Mouse (Mus musculus) stomach, embryonic 16.5 days (tissue): ENCODE measurements around the gene Ctla2b. TPM values are rescaled to one million over a fixed set of nuclear protein-coding genes. Genes with fewer than 3 reads are reported as not detected.
A peak's percentile ranks its signal among the peaks of the same experiment; 100 is the strongest.
"Not testable (repeated sequence)": the region's sequence is repeated elsewhere in the genome, so short reads cannot be mapped to it uniquely, and the experiment has no call there.

ENCODE experiments used
- ATAC-seq: fragments of 200-750 bp; cut with Nextera tagmentation; 2 replicates; pipeline ENCODE4 v1.8.0; 2017; ENCODE audit warnings: moderate number of reproducible peaks, moderate TSS enrichment; ENCODE audit not compliant: insufficient read depth, low FRiP score
- H3K27ac ChIP-seq: fragments of 300-500 bp; sonication (generic); 2 replicates; pipeline ENCODE4 v1.5.1; 2014; ENCODE audit warnings: low read length
- H3K27me3 ChIP-seq: fragments of 300-500 bp; sonication (generic); 2 replicates; pipeline ENCODE4 v1.6.1; 2014; ENCODE audit warnings: low read length, control low read depth, mixed read lengths; ENCODE audit not compliant: control insufficient read depth, insufficient read depth
- H3K36me3 ChIP-seq: fragments of 300-500 bp; sonication (generic); 2 replicates; pipeline ENCODE4 v1.6.1; 2014; ENCODE audit warnings: low read length; ENCODE audit not compliant: control insufficient read depth, insufficient read depth
- H3K4me1 ChIP-seq: fragments of 300-500 bp; sonication (generic); 2 replicates; pipeline ENCODE4 v1.6.1; 2014; ENCODE audit warnings: low read length, control low read depth, mixed read lengths; ENCODE audit not compliant: control insufficient read depth, insufficient read depth
- H3K4me2 ChIP-seq: fragments of 300-500 bp; sonication (generic); 2 replicates; pipeline ENCODE4 v1.6.1; 2014; ENCODE audit warnings: low read depth, low read length, mixed read lengths
- H3K4me3 ChIP-seq: fragments of 300-500 bp; sonication (generic); replicated peaks from 2 replicates; pipeline ENCODE4 v1.5.1; 2014; ENCODE audit warnings: mild to moderate bottlenecking, low read length
- H3K9ac ChIP-seq: fragments of 300-500 bp; sonication (generic); 2 replicates; pipeline ENCODE4 v1.6.1; 2014; ENCODE audit warnings: low read length
- H3K9me3 ChIP-seq: fragments of 300-500 bp; sonication (generic); replicated peaks from 2 replicates; pipeline ENCODE4 v1.6.1; 2016; ENCODE audit warnings: low read length, control low read depth; ENCODE audit not compliant: control insufficient read depth
- WGBS: fragments of 180-500 bp; shearing (Covaris S2); extraction: QIAGEN DNeasy Blood & Tissue Kit; methylation state at CpG from one replicate; pipeline ENCODE4 v1.1.7; 2014; 5-methylcytosine and 5-hydroxymethylcytosine counted together
- polyA plus RNA-seq: library from polyadenylated mRNA; unstranded; fragments of >200 nt; fragmentation: Nextera tagmentation; extraction: Ambion mirVana; gene quantifications from 2 replicates; pipeline ENCODE4 v1.2.1, GENCODE M21; 2015

Gene Ctla2b
- polyA plus RNA-seq: 2.4 and 3.1 TPM in 2 replicates

DNA sequence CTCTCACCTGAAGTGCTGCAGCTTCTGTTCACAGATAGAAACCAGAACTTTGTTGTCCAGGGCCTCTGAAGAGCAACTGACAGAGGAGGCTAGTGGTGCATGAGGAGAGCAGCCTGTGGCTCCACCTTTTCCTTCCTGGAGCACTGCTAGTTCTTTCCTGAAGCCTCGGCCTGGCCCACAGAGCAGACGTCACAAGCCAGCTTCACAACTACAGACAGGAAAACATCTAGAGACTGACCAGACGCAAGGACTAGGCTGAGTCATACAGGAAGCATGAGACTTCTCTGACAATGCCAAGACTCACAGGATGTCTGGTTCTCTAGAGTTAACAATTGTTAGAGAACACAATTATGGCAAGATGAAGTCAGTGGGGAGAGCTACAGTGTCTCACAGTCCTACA lies at the start of gene Ctla2b:
Gene Ctla2b, minus strand, starts transcription at position 120 of the 400 bp plus-strand sequence.
- H3K4me2 ChIP-seq: no peak within 1 kb of the TSS
- H3K27ac ChIP-seq: no peak within 1 kb of the TSS
- peak; percentile 47 for ATAC-seq
- H3K9ac ChIP-seq: no peak within 1 kb of the TSS
- H3K4me3 ChIP-seq: no peak within 1 kb of the TSS
- H3K36me3 ChIP-seq: no peaks in the 10 kb centered on the region
- H3K27me3 ChIP-seq: no peaks in the 10 kb centered on the region
- WGBS: 61% methylated on average over 3 of the region's 3 CpGs
- no peaks in the 10 kb centered on the region for H3K4me1 ChIP-seq
- no peaks in the 10 kb centered on the region for H3K9me3 ChIP-seq

DNA sequence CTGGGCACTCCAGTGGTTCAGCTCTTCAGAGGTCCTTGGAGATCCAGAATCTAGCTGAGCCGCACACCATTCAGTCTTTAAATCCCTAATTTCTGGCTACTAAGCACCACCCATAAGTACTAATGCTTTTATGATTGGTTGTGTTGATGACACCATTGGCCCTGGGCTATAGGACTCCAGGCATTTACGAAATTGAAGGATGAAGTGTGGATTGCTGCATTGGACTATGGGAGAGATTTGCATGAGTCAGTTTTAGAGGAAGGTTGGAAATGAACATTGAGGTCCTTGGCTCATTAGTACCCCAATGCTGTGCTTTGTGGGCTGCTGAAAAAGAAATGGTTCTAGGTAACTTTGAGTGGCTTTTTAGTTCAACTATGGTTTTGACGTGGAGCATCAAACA lies 44.6 kb upstream of the Ctla2b start, which contains the start of gene Tpbpa:
Gene Tpbpa, minus strand, starts transcription at position 101 of the 400 bp plus-strand sequence.
- not testable (repeated sequence) for H3K4me3 ChIP-seq, H3K36me3 ChIP-seq, H3K4me2 ChIP-seq, H3K9me3 ChIP-seq, H3K9ac ChIP-seq, H3K4me1 ChIP-seq, H3K27ac ChIP-seq, ATAC-seq, H3K27me3 ChIP-seq
- WGBS: 73% methylated on average over 3 of the region's 3 CpGs

GRCm38 (mm10) chr13:60936500-60936901 lies 39.3 kb upstream of the Ctla2b start, which contains the start of the genes Gm49391 and Ctla2a:
Gm49391 (minus strand) TSS chr13:60936571.
Ctla2a (minus strand) TSS chr13:60936625.
- no peak within 1 kb of the TSS for H3K9ac ChIP-seq
- H3K4me3 ChIP-seq: no peak within 1 kb of the TSS
- H3K27ac ChIP-seq: no peak within 1 kb of the TSS
- H3K9me3 ChIP-seq: no peaks in the 10 kb centered on the region
- no peaks in the 10 kb centered on the region for H3K36me3 ChIP-seq
- ATAC-seq: peak; percentile 62; the same call in 1 of the 2 replicates
- no peak within 1 kb of the TSS for H3K4me2 ChIP-seq
- H3K27me3 ChIP-seq: no peaks in the 10 kb centered on the region
- H3K4me1 ChIP-seq: no peaks in the 10 kb centered on the region
- 57% methylated on average over 5 of the region's 5 CpGs for WGBS

GRCm38 (mm10) chr13:60935490-60935889 lies 38.2 kb upstream of the Ctla2b start, which contains the start of gene Gm49393:
Gm49393 (minus strand) TSS chr13:60935590.
- not testable (repeated sequence) for H3K4me3 ChIP-seq, H3K27me3 ChIP-seq, H3K36me3 ChIP-seq, H3K9ac ChIP-seq, H3K4me2 ChIP-seq, H3K27ac ChIP-seq, H3K4me1 ChIP-seq, ATAC-seq, H3K9me3 ChIP-seq
- 79% methylated on average over 2 of the region's 2 CpGs for WGBS

GRCm38 (mm10) chr13:60904780-60905179 lies 7.5 kb upstream of the Ctla2b start, which contains the start of gene Tpbpb:
Tpbpb (minus strand) TSS chr13:60904880.
- H3K36me3 ChIP-seq, ATAC-seq, H3K4me2 ChIP-seq, H3K9ac ChIP-seq, H3K27me3 ChIP-seq, H3K4me1 ChIP-seq, H3K4me3 ChIP-seq, H3K9me3 ChIP-seq, H3K27ac ChIP-seq: not testable (repeated sequence)
- 84% methylated on average over 2 of the region's 2 CpGs for WGBS

DNA sequence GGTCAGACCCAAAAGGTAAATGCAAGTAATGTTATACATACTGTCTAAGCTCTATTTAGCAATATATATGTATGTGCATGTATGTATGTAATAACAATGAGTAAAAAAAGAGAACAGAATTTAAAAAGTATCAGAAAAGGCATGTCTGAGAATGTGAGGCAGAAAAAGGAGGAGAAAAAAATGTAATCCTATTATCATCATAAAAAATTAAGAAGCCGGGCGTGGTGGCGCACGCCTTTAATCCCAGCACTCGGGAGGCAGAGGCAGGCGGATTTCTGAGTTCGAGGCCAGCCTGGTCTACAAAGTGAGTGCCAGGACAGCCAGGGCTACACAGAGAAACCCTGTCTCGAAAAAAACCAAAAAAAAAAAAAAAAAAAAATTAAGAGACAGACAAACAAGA lies 453 bp downstream of the Ctla2b start, which contains the start of gene Gm49392:
Gene Gm49392, minus strand, starts transcription at position 101 of the 400 bp plus-strand sequence.
- H3K4me1 ChIP-seq, H3K9me3 ChIP-seq, H3K4me3 ChIP-seq, H3K27me3 ChIP-seq, H3K27ac ChIP-seq, ATAC-seq, H3K9ac ChIP-seq, H3K36me3 ChIP-seq, H3K4me2 ChIP-seq: not testable (repeated sequence)
- WGBS: 91% methylated on average over 7 of the region's 8 CpGs

- no peak for ATAC-seq
- H3K27ac ChIP-seq: no peak overlapping the region
- H3K4me3 ChIP-seq: no peak overlapping the region
- H3K4me1 ChIP-seq: no peaks in the 10 kb centered on the region
- H3K4me2 ChIP-seq: no peak overlapping the region
- H3K27me3 ChIP-seq: no peaks in the 10 kb centered on the region
- no peaks in the 10 kb centered on the region for H3K9me3 ChIP-seq
- no peak overlapping the region for H3K9ac ChIP-seq
- H3K36me3 ChIP-seq: no peaks in the 10 kb centered on the region
These were observed 1.7 kb downstream of the Ctla2b start for GRCm38 (mm10) chr13:60895406-60896160.

DNA sequence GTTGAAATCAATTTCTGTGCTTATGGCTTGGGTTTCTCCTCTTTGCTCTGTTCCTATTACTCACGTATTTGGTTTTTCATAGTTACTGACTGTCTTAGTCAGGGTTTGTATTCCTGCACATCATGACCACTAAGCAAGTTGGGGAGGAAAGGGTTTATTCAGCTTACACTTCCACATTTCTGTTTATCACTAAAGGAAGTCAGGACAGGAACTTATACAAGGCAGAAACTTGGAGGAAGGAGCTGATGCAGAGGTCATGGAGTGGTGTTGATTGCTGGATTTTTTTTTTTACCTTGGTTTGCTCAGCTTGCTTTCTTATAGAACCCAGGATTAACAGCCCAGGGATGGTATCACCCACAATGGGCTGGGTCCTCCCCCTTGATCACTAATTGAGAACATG lies 4.9 kb downstream of the Ctla2b start:
- H3K4me2 ChIP-seq: no peak overlapping the region
- H3K4me3 ChIP-seq: no peak overlapping the region
- no peaks in the 10 kb centered on the region for H3K27me3 ChIP-seq
- H3K4me1 ChIP-seq: no peaks in the 10 kb centered on the region
- no peaks in the 10 kb centered on the region for H3K9me3 ChIP-seq
- WGBS: 76% methylated on average over 1 of the region's 1 CpGs
- no peak overlapping the region for H3K27ac ChIP-seq
- no peak overlapping the region for H3K9ac ChIP-seq
- no peaks in the 10 kb centered on the region for H3K36me3 ChIP-seq
- ATAC-seq: no peak

- Histone ChIP-seq H3K9ac (no peak within 1 kb of the TSS), H3K4me1 (no peaks in the 10 kb centered on the region), H3K36me3 (no peaks in the 10 kb centered on the region), H3K9me3 (no peaks in the 10 kb centered on the region), H3K27ac (no peak within 1 kb of the TSS), H3K4me2 (no peak within 1 kb of the TSS), H3K4me3 (no peak within 1 kb of the TSS), H3K27me3 (no peaks in the 10 kb centered on the region)
- no peak for ATAC-seq
- 58% methylated on average over 1 of the region's 1 CpGs for WGBS
These were observed 33.0 kb downstream of the Ctla2b start, which contains the start of gene 4930486L24Rik for GRCm38 (mm10) chr13:60864281-60864680. 4930486L24Rik (minus strand) TSS chr13:60864475.
